Mouse (Mus musculus): ENCODE results near the gene Gipc3. TPM values are rescaled to one million over a fixed set of nuclear protein-coding genes. Genes with fewer than 3 reads are reported as not detected.
A peak's percentile ranks its signal among the peaks of the same experiment; 100 is the strongest.

Gipc3 gene
- total RNA-seq, 2 experiments from 2014 or later, result 1.8 to 2.0 TPM

GRCm38 (mm10) chr10:81326858-81327257 lies 16.2 kb downstream of the Gipc3 start:
- intact Hi-C loops (cut with DNase I; ENCODE audit: low total_unique reads), result no loop called here
- DNase-seq, result peak; percentile 27

- no peak for DNase-seq
- intact Hi-C loops (cut with DNase I; ENCODE audit: low total_unique reads), result no loop called here
Measured at GRCm38 (mm10) chr10:81325781-81326180, 17.3 kb downstream of the Gipc3 start.

- DNase-seq, result no peak
- intact Hi-C loops (cut with DNase I; ENCODE audit: low total_unique reads), result no loop called here
Measured at GRCm38 (mm10) chr10:81325176-81325575, 17.9 kb downstream of the Gipc3 start.

- intact Hi-C loops (cut with DNase I; ENCODE audit: low total_unique reads), result no loop called here
- no peak for DNase-seq
Measured at GRCm38 (mm10) chr10:81323791-81324530, 19.1 kb downstream of the Gipc3 start.

GRCm38 (mm10) chr10:81323141-81323775 lies 19.8 kb downstream of the Gipc3 start:
- DNase-seq, result no peak
- intact Hi-C loops (cut with DNase I; ENCODE audit: low total_unique reads), result no loop called here

GRCm38 (mm10) chr10:81322444-81322843 lies 20.6 kb downstream of the Gipc3 start:
- DNase-seq, result no peak
- intact Hi-C loops (cut with DNase I; ENCODE audit: low total_unique reads), result no loop called here

GRCm38 (mm10) chr10:81321436-81321835 lies 21.6 kb downstream of the Gipc3 start:
- intact Hi-C loops (cut with DNase I; ENCODE audit: low total_unique reads), result no loop called here
- DNase-seq, result no peak

GRCm38 (mm10) chr10:81320550-81321347 lies 22.3 kb downstream of the Gipc3 start, which contains the start of gene Cactin:
Cactin (plus strand) TSS chr10:81321103.
- DNase-seq, result peak; percentile 100
- intact Hi-C loops (cut with DNase I; ENCODE audit: low total_unique reads), result no loop called here

GRCm38 (mm10) chr10:81319741-81320549 lies 23.1 kb downstream of the Gipc3 start:
- DNase-seq, result no peak
- intact Hi-C loops (cut with DNase I; ENCODE audit: low total_unique reads), result no loop called here

- no peak for DNase-seq
- intact Hi-C loops (cut with DNase I; ENCODE audit: low total_unique reads), result no loop called here
Measured at GRCm38 (mm10) chr10:81319330-81319699, 23.8 kb downstream of the Gipc3 start.

GRCm38 (mm10) chr10:81318589-81319329 lies 24.3 kb downstream of the Gipc3 start:
- DNase-seq, result no peak
- intact Hi-C loops (cut with DNase I; ENCODE audit: low total_unique reads), result no loop called here

GRCm38 (mm10) chr10:81317273-81317672 lies 25.8 kb downstream of the Gipc3 start:
- intact Hi-C loops (cut with DNase I; ENCODE audit: low total_unique reads), result no loop called here
- peak; percentile 44 for DNase-seq

- no peak for DNase-seq
- intact Hi-C loops (cut with DNase I; ENCODE audit: low total_unique reads), result no loop called here
Measured at GRCm38 (mm10) chr10:81316338-81317060, 26.6 kb downstream of the Gipc3 start.

- DNase-seq, result no peak
- intact Hi-C loops (cut with DNase I; ENCODE audit: low total_unique reads), result no loop called here
Measured at GRCm38 (mm10) chr10:81315587-81315986, 27.5 kb downstream of the Gipc3 start.

- intact Hi-C loops (cut with DNase I; ENCODE audit: low total_unique reads), result no loop called here
- no peak for DNase-seq
Measured at GRCm38 (mm10) chr10:81314201-81314600, 28.9 kb downstream of the Gipc3 start.

- DNase-seq, result no peak
- intact Hi-C loops (cut with DNase I; ENCODE audit: low total_unique reads), result no loop called here
Measured at GRCm38 (mm10) chr10:81313581-81313980, 29.5 kb downstream of the Gipc3 start.

- intact Hi-C loops (cut with DNase I; ENCODE audit: low total_unique reads), result no loop called here
- no peak for DNase-seq
Measured at GRCm38 (mm10) chr10:81309571-81309970, 33.5 kb downstream of the Gipc3 start.
